Mouse (Mus musculus) embryonic facial prominence, embryonic 11.5 days (tissue): ENCODE results near the gene Cacna1h. TPM values are rescaled to one million over a fixed set of nuclear protein-coding genes. Genes with fewer than 3 reads are reported as not detected.

ENCODE experiments used
- ATAC-seq: fragments of 200-750 bp; cut with Nextera tagmentation; replicated peaks from 2 replicates; pipeline ENCODE4 v1.8.0; 2017; ENCODE audit warnings: low read depth; ENCODE audit not compliant: insufficient number of reproducible peaks, low FRiP score, low TSS enrichment
- DNase-seq: peaks from one replicate; pipeline ENCODE4 v3.0.0-alpha.2; 2015; ENCODE audit warnings: low spot score
- H3K27ac ChIP-seq: fragments of 300-500 bp; sonication (generic); replicated peaks from 2 replicates; pipeline ENCODE4 v1.5.1; 2014; ENCODE audit warnings: mild to moderate bottlenecking, low read depth, low read length, control low read depth
- H3K27me3 ChIP-seq: fragments of 300-500 bp; sonication (generic); 2 replicates; pipeline ENCODE4 v1.6.1; 2014; ENCODE audit warnings: mild to moderate bottlenecking, low read length, moderate library complexity, mixed read lengths; ENCODE audit not compliant: control insufficient read depth, insufficient read depth
- H3K36me3 ChIP-seq: fragments of 300-500 bp; sonication (generic); replicated peaks from 2 replicates; pipeline ENCODE4 v1.6.1; 2014; ENCODE audit warnings: low read depth, mild to moderate bottlenecking, low read length, moderate library complexity, mixed read lengths; ENCODE audit not compliant: control insufficient read depth, insufficient read depth
- H3K4me1 ChIP-seq: fragments of 300-500 bp; sonication (generic); 2 replicates; pipeline ENCODE4 v1.6.1; 2014; ENCODE audit warnings: low read length, mixed read lengths; ENCODE audit not compliant: control insufficient read depth, insufficient read depth
- H3K4me2 ChIP-seq: fragments of 300-500 bp; sonication (generic); 2 replicates; pipeline ENCODE4 v1.6.1; 2014; ENCODE audit warnings: low read depth, mild to moderate bottlenecking, control low read depth, low read length, moderate library complexity
- H3K4me3 ChIP-seq: fragments of 300-500 bp; sonication (generic); 2 replicates; pipeline ENCODE4 v1.5.1; 2014; ENCODE audit warnings: low read depth, low read length, control low read depth
- H3K9ac ChIP-seq: fragments of 300-500 bp; sonication (generic); replicated peaks from 2 replicates; pipeline ENCODE4 v1.6.1; 2014; ENCODE audit warnings: mild to moderate bottlenecking, control low read depth, low read length
- H3K9me3 ChIP-seq: fragments of 300-500 bp; sonication (generic); replicated peaks from 2 replicates; pipeline ENCODE4 v1.6.1; 2016; ENCODE audit warnings: mild to moderate bottlenecking, low read length, inconsistent platforms, mixed read lengths; ENCODE audit not compliant: control insufficient read depth
- WGBS: fragments of 180-500 bp; shearing (Covaris S2); extraction: QIAGEN DNeasy Blood & Tissue Kit; methylation state at CpG from one replicate; pipeline ENCODE4 v1.1.7; 2014; 5-methylcytosine and 5-hydroxymethylcytosine counted together
- polyA plus RNA-seq: library from polyadenylated mRNA; unstranded; fragments of >200 nt; fragmentation: Nextera tagmentation; extraction: Ambion mirVana; gene quantifications from 2 replicates; pipeline ENCODE4 v1.2.1, GENCODE M21; 2014

The Cacna1h gene
- polyA plus RNA-seq, 1 experiment from 2014 or later = 3.7 TPM

DNA sequence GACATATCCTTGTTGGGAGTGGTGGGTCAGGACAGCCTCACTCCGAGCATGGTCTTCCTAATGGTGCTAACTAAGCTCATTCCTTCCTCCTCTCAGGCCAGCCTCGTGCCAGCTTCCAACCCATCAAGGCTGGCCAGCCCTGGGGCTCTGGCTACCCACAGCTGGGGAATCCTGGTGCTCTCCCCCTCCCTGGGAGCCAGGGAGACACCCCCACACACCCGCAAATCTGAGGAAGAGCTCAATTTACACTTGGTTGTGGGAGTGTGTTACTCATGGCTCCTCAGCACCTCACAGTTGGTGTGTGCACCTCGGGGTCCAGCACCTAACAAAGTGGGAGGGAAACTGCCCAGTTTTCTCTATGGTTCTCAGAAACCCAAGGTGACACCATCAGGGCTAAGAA lies 22.3 kb downstream of the Cacna1h start:
- no peaks in the 10 kb centered on the region for H3K27me3 ChIP-seq
- no peak overlapping the region for H3K4me3 ChIP-seq
- no peak overlapping the region for H3K27ac ChIP-seq
- no peak overlapping the region for H3K9ac ChIP-seq
- no peak overlapping the region for H3K4me2 ChIP-seq
- DNase-seq = no peak
- 65% methylated on average over 4 of the region's 4 CpGs for WGBS
- H3K9me3 ChIP-seq = no peaks in the 10 kb centered on the region
- H3K36me3 ChIP-seq = no peaks in the 10 kb centered on the region
- ATAC-seq = no peak
- peaks cover 26% of the 10 kb centered on the region for H3K4me1 ChIP-seq

DNA sequence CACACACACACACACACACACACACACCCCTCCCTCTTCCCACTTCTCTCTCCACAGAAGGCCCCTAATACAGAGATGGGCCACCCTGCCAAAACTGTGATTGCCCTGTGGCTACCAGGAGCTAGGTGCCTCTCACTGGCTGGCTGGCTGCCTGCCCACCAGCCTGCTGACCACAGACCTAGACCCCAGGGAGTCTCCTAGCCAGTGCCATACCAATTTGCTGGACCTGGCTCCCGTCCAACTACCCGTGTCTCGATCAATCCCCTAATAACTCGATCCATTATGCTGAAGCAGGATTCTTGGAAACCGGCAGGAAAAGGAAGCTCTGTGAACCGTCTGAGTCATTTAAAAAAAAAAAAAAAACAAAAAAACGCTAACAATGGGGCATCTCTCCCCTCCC lies 22.8 kb downstream of the Cacna1h start:
- no peak overlapping the region for H3K9ac ChIP-seq
- 49% methylated on average over 7 of the region's 7 CpGs for WGBS
- H3K4me2 ChIP-seq = no peak overlapping the region
- no peak for DNase-seq
- no peak overlapping the region for H3K4me3 ChIP-seq
- H3K4me1 ChIP-seq = peaks cover 24% of the 10 kb centered on the region
- no peaks in the 10 kb centered on the region for H3K27me3 ChIP-seq
- no peaks in the 10 kb centered on the region for H3K36me3 ChIP-seq
- H3K9me3 ChIP-seq = no peaks in the 10 kb centered on the region
- no peak for ATAC-seq
- H3K27ac ChIP-seq = no peak overlapping the region

DNA sequence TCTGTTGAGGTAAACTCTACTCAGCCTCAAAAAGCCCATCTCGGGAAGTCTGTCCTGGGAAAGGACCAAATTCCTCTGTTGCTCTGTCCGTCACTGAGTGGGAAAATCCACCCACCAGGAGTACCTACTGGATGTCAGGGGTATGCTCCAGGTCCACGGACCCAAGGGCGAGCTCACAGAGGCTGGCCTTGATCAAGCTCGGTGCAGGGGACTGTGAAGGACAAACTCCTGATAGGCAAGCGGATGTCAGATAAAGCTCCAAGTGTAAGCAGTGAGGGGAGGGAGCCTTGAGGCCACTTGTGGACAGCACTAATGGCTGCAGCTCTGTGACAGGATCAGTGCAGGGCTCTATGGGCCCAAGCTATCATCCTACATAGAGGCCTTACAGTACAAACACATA lies 23.4 kb downstream of the Cacna1h start:
- Histone ChIP-seq H3K9ac (no peak overlapping the region), H3K36me3 (no peaks in the 10 kb centered on the region), H3K4me2 (no peak overlapping the region), H3K4me3 (no peak overlapping the region), H3K27me3 (no peaks in the 10 kb centered on the region), H3K9me3 (no peaks in the 10 kb centered on the region), H3K27ac (no peak overlapping the region), H3K4me1 (peaks cover 21% of the 10 kb centered on the region)
- DNase-seq = no peak
- 71% methylated on average over 6 of the region's 6 CpGs for WGBS
- ATAC-seq = no peak

DNA sequence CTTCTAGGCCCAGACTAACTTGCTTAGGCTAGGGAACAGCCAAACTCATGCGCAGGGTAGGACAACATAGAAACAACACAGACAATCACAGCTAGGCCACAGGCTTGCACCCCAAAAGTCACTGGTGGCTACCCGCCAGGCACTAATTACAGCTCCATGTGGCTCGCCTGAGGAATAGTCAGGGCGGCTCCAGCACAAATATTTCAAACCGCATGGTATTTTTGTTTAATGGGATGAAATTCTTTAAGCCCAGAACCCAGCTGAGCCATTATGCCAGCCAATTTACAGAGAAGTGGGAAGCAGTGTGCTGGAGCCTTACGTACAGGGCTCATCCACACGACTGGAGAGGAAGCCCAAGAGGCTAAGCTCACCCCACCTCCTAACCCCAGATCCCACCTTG lies 24.0 kb downstream of the Cacna1h start:
- H3K9me3 ChIP-seq = no peaks in the 10 kb centered on the region
- H3K36me3 ChIP-seq = no peaks in the 10 kb centered on the region
- ATAC-seq = no peak
- no peak overlapping the region for H3K4me2 ChIP-seq
- WGBS = 65% methylated on average over 7 of the region's 7 CpGs
- DNase-seq = no peak
- H3K27me3 ChIP-seq = no peaks in the 10 kb centered on the region
- H3K9ac ChIP-seq = no peak overlapping the region
- no peak overlapping the region for H3K27ac ChIP-seq
- H3K4me1 ChIP-seq = peaks cover 20% of the 10 kb centered on the region
- H3K4me3 ChIP-seq = no peak overlapping the region

DNA sequence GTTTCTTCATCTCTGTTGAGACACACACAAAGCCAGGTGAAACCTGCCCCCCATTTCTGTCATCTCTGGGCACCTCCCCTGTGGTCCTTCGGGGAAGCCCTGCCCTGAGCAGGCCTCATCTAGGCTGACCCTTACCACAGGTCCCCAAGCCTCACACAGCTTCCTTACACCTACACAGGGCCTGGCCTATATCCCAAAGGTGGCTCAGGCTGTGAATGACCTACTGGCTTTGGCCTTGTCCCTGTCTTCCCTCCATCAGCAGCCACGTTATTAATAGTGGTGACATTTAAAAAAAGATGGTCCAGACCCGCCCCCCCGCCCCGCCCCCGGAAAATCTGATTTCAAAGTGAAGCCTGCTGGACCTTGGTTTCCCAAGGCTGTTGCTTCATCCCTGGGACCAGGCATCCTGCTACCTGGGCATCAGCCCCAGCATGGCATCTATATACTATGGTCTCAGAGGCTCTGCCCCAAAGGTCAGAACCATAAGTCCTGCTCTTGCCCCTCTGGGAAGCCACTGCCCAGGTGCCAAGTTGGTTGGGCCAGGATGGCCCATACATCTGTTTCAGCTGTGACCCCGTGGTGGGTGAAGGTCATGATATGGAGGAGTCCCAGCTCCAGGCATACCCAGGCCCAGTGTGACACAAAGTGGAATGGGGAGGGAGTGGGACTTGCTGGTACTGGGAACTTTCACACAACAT lies 25.1 kb downstream of the Cacna1h start:
- Histone ChIP-seq H3K4me1 (peaks cover 17% of the 10 kb centered on the region), H3K36me3 (no peaks in the 10 kb centered on the region), H3K27me3 (no peaks in the 10 kb centered on the region), H3K27ac (no peak overlapping the region), H3K9ac (no peak overlapping the region), H3K4me3 (no peak overlapping the region), H3K9me3 (no peaks in the 10 kb centered on the region), H3K4me2 (no peak overlapping the region)
- 86% methylated on average over 7 of the region's 7 CpGs for WGBS
- DNase-seq (no peak), ATAC-seq (no peak)

DNA sequence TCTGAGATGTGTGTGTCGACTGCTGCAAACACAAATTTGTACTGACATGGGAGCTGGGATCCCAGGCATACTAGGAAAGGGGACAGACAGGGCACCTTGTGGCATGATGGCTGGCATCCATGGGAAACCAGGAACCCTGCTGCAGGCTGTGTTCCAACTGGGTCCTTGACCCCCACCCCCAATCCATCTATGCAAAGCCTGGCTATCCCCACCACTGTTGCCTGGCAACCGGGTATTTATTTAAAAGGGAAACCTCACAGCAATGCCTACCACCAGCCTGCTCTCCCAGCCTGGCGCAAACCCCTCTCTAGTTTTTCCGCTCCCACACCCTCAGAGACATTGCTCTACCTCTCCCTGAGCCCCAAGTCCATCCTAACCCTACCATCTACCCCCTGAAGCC lies 26.2 kb downstream of the Cacna1h start:
- Histone ChIP-seq H3K27me3 (no peaks in the 10 kb centered on the region), H3K9ac (no peak overlapping the region), H3K4me3 (no peak overlapping the region), H3K36me3 (no peaks in the 10 kb centered on the region), H3K4me2 (no peak overlapping the region), H3K9me3 (no peaks in the 10 kb centered on the region), H3K4me1 (peaks cover 17% of the 10 kb centered on the region), H3K27ac (no peak overlapping the region)
- WGBS = 75% methylated on average over 4 of the region's 4 CpGs
- ATAC-seq (no peak), DNase-seq (no peak)

DNA sequence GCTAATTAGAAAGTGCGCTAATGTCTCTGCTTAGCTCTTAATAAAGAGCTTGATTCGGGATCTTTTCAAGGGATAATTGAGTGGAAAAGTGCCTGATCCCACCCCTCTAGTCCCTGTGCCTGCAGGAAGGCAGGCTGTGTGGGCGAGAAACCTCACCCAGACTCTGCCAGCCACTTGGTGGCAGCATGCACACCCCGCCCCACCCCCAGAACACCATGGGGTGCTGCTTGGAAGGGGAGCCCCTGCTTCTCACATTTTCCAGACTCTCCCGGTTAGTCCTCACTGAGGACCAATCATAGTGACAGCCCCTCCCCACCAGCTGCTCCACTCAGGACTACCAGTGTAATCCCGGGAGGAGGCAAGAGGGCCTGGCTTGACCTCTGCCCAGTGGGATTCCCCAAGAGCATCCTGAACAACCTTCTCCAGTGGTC lies 27.6 kb downstream of the Cacna1h start:
- Histone ChIP-seq H3K27me3 (no peaks in the 10 kb centered on the region), H3K4me1 (peaks cover 17% of the 10 kb centered on the region), H3K9me3 (no peaks in the 10 kb centered on the region), H3K4me2 (no peak overlapping the region), H3K9ac (no peak overlapping the region), H3K27ac (no peak overlapping the region), H3K36me3 (no peaks in the 10 kb centered on the region), H3K4me3 (no peak overlapping the region)
- 21% methylated on average over 6 of the region's 6 CpGs for WGBS
- no peak for ATAC-seq
- DNase-seq = no peak

DNA sequence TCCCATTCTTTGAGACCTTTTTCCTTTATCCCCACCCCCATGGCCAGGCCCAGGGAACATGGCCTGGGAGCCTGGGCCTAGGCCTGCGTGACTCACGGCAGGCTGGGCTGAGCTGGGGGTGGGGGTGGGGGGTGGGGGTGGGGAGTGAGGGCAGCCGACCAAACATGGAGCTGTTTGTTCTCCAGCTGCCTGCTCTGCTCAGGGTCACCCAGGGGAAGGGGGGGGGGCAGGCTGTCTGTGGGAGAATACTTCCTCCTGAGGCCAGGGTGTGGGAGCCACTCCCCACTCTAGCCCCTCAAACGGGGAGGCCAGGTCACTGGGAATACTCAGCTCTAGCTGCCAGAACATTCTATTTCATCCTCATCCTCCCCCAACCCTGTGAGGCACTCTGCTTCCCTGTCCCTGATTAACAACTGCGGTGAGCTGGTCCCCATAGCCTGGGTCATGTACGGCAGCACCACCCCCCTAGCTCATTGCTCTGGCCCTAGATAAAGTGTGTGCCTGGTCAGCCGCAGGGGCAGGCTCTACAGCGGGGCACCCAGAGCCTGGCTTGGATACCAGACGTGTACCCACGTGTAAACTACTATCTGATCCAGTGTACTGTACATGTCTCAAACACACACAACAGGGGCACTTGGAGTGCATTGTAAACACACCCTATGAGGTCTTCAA lies 28.2 kb downstream of the Cacna1h start:
- no peak overlapping the region for H3K4me2 ChIP-seq
- no peak overlapping the region for H3K4me3 ChIP-seq
- 10% methylated on average over 10 of the region's 10 CpGs for WGBS
- ATAC-seq (0 out of 2 replicates have a peak, but pooled peaks have one; percentile 41), DNase-seq (no peak)
- no peaks in the 10 kb centered on the region for H3K9me3 ChIP-seq
- no peak overlapping the region for H3K27ac ChIP-seq
- peaks cover 17% of the 10 kb centered on the region for H3K4me1 ChIP-seq
- no peaks in the 10 kb centered on the region for H3K36me3 ChIP-seq
- H3K9ac ChIP-seq = no peak overlapping the region
- H3K27me3 ChIP-seq = no peaks in the 10 kb centered on the region
